Mouse (Mus musculus) layer of hippocampus, adult 9-10 months (tissue): ENCODE measurements around the gene Traf4.
A peak's percentile ranks its signal among the peaks of the same experiment; 100 is the strongest.

Experiments
- DNase-seq: peaks from one replicate; pipeline ENCODE4 v3.0.0; 2022; ENCODE audit warnings: low spot score

The Traf4 gene

DNA sequence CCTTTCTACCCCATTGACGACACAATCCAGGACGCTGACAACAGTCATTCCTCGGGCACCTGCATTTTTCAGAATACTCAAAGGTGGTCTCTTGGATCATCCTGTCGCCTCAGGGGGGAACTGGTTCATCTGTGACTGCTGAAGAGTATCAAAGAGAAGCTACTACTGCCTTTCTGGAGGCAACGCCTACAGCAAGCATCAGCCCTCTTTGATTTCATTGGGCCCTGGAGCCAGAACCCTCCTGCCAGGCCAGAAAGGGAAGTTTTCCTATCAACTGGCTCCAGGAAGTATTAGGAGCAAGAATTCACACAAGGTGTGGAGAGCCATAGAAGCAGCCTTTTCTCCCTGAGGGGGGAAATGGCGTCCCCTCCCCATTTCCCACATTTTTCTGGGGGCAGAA lies 1.3 kb upstream of the Traf4 start:
- DNase-seq, result no peak

DNA sequence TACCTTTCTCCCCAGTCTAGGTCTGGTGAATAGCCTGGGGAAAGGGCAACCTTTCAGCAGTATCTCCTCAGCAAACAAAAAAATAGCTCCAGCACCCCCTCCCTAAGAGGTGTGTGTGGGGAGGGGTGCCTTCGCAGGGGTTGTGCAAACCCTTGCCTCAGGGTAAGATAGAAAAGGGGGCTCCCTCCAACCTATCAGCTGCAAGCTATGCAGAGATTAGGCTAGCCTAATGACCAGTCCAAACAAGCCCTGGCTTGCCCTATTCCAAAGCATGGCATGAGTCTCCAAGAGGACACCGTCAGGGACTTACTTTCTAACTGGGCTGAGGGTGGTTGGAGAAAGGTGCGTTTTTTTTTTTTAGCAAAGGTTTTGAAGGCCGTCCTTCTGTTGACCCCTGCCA lies 772 bp upstream of the Traf4 start:
- no peak for DNase-seq

- no peak for DNase-seq
Observed at GRCm38 (mm10) chr11:78165761-78166109, 346 bp upstream of the Traf4 start.

- no peak for DNase-seq
Observed at GRCm38 (mm10) chr11:78164604-78164923, 825 bp downstream of the Traf4 start.

DNA sequence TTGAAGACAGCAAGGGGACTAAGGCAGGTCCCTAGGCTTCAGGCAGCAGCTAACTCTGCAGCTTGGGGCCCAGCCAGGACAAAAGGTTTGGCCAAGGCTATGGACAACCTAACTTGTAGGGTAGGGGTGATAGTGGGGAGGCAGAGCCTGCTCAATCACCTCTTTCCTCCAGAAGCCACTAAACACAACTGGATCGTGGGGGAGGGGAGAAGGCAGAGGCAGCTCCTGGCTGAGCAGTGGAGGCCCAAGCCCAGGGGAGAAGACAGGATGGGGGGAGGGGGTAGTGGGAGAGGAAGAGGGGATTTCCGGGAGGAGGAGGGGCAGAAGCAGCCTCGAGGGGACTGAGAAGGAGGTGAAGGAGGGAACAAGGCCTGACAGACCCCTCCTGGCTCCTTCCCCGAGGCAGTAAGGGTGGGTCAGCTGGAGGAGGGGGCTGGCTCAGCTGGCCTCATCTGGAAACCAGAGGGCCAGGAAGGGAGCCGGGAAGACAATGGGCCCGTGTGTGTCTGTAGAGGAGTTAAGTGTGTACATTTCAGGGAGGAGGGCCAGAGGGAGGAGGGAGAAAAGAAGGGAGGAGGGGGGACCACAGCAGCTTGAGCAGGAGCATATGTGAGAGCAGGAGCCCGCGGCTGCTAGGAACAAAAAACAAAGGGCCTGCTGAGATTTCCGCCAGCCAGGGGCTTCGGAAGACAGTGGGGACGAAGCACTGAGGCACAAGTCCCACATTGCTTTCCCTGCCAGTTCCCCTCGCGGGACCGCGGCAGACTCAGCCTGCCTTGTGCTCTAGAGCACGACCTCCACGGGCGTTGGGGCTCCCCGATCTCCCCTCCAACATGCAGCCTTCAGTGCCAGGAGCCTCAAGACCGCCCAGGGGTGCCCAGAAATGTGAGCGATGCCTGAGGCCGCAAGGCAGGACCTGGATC lies 1.4 kb downstream of the Traf4 start:
- DNase-seq, result no peak

GRCm38 (mm10) chr11:78163045-78163444 lies 2.3 kb downstream of the Traf4 start:
- DNase-seq, result no peak

GRCm38 (mm10) chr11:78162504-78162903 lies 2.9 kb downstream of the Traf4 start:
- no peak for DNase-seq

GRCm38 (mm10) chr11:78161968-78162367 lies 3.4 kb downstream of the Traf4 start:
- DNase-seq, result no peak

DNA sequence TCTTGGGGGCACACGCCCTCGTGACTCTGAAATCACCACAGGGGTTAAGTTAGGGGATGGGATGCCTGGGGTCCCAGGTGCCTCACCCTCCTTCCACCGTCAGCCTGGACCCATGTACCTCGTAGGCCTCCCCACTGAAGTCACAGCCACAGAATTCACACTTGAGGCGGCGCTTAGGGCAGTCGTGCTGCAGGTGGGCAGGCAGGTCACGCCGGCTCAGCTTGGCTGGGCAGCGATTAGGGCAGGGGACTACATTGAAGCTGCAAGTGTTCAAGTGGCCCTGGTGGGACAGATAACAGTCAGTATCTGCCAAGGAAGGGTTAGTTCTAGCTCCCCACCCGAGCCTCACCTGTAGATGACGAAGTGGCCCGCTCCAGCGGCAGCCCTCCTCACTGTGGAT lies 4.2 kb downstream of the Traf4 start:
- no peak for DNase-seq

GRCm38 (mm10) chr11:78160675-78161074 lies 4.7 kb downstream of the Traf4 start:
- no peak for DNase-seq

- DNase-seq, result no peak
Observed at GRCm38 (mm10) chr11:78160171-78160570, 5.2 kb downstream of the Traf4 start.

DNA sequence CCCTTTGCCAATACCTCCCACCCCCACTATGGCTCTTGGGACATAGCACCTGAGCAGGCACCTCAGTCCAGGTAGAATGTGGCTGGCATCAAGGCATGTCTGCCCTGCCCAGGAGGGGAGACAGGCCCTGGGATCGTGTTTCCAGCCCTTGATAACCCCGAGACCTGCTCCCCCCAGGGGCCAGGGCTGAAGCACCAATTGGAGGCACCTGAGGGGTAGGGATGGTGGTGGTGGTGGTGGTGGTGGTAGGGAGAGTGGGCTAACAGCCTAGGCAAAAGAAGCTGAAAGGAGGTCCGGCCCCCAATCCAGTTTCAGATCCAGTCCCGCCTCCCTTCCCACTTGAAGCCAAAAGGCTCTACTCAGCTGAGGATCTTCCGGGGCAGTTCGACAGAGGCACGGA lies 5.8 kb downstream of the Traf4 start:
- DNase-seq, result no peak

DNA sequence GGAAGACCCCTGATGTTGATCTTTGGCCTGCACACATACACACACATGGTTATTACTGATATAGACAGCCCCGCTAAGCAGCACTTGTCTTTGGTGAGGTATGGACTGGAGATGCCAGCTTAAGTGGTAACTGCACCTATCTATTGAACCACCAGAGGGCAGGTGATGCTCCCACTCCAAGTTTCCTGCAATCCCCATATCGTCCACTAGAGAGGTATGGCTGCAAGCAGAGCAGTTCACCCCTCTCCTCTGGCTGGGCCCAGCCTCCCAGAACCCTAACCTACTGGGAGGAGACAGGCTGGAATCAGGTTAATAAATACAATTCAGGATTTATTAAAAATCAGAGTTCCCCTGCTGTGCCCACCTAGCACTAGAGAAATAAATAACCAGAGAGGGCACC lies 6.3 kb downstream of the Traf4 start:
- DNase-seq, result peak; percentile 87

DNA sequence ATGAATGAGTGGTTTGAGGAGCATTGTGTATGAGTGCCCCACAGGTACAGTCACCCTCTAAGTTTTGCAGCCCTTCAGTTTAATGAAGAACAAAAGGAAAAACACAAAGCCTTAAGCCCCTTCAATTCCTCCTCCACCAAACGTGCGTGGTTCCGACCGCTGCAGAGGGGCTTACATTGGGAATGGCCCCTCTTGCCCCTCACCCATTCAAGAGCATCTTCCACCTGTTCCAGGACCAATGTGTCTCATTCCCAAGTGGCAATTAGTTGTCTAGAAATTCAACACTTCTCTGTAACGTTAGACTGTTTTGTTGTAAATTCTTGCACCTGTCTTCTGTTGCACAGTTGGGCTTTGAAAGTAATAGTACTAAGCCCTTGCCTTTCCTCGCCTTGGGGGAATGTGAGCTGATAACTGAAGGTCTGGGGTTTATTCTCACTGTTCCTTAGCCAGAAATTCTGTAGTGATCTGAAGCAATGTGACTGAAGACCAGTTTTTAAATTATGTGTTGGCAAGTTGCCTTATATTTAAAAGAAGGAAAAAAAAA lies 9.2 kb downstream of the Traf4 start:
- no peak for DNase-seq

- DNase-seq, result no peak
Observed at GRCm38 (mm10) chr11:78155674-78156073, 9.7 kb downstream of the Traf4 start.

DNA sequence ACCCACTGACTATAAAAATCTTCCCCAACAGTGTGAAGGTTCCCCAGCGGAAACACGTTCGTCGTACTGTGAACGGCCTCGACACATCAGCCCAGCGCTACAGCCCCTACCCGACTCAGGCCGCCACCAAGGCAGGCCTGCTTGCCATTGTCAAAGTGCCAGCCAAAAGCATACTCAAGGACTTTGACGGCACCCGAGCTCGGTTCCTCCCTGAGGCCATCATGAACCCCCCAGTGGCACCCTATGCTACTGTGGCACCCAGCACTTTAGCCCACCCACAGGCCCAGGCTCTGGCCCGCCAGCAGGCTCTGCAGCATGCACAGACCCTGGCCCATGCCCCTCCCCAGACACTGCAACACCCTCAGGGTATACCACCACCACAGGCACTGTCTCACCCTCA lies 11.6 kb downstream of the Traf4 start:
- no peak for DNase-seq

GRCm38 (mm10) chr11:78152299-78153231 lies 12.8 kb downstream of the Traf4 start:
- no peak for DNase-seq

DNA sequence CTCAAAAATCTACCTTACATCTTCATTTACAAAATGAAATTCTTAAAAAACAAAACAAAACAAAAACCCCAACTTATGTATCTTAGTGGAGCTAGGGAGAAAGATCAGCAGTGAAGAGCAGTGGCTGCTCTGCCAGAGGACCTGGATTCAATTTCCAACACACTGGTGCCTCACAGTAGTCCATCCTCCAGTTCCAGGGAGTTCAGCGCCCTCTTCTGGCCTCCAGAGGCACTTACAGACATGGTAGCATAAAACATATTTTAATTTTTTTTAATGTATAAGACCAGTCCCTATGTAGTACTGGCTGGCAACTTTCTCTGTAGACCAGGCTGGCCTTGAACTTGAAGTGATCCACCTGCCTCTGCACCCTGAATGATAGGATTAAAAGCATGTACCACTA lies 14.2 kb downstream of the Traf4 start:
- no peak for DNase-seq

GRCm38 (mm10) chr11:78146707-78147543 lies 18.5 kb downstream of the Traf4 start:
- no peak for DNase-seq

DNA sequence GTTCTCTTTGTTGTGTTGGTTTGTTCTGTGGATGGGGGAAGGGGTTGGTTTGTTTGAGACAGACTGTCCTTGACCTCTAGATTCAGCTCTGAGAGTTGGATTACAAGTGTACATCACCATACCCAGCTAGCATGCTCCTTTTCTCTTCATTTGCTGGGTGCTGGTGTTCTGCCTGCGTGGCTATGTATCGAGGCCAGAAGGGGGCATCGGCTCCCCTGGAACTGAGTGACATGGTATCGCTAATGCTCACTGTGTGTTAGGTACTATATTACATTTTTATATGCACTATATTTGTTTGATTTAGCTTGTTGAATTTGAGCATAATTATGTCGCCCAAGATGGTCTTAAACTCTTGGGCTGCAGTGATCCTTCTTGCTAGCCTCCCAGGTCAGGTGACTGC lies 19.2 kb downstream of the Traf4 start:
- no peak for DNase-seq

DNA sequence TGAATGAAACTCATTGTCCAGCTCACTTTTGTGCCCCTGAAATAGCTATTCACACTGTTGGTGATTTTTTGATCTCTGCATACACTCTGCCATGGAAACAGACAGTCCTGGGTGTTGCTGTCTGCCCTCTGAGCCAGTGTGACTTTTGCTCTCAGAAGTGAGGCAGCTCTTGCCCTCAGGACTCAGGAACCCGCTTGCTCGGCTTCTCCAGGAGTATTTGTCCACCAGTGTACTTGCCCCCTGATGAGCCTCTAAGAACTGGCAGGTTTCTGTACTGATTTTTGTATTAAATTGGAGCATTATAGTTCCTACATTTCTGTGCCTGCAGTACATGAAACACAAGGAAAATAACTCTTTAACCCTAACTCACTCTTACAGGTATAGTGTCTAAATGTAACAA lies 21.9 kb downstream of the Traf4 start:
- DNase-seq, result no peak

- DNase-seq, result no peak
Observed at GRCm38 (mm10) chr11:78140665-78141064, 24.7 kb downstream of the Traf4 start.
